ENCODE assay signal across 1 mouse cellular context in genomic region chr3:89340465-89340864, GRCm38 (mm10).
A peak's percentile ranks its signal among the peaks of the same experiment; 100 is the strongest.
TF ChIP-seq lines count a peak whose summit lies in the region.

No protein-coding gene starts in this region.

TF ChIP-seq in CH12.LX, 34 proteins besides CTCF, POLR2A, EP300 and RAD21:
- peak; percentile 42; the same call in 1 of the 2 replicates for TF ChIP-seq IRF4 (IDR thresholded peaks at IDR 0.05; ENCODE audit: low read depth, low read length)
- no peak for TF ChIP-seq ETS1 (conservative IDR thresholded peaks at IDR 0.05; ENCODE audit: low read depth, low read length)
- no peak for TF ChIP-seq CHD1 (IDR thresholded peaks at IDR 0.05; ENCODE audit: low read depth, low read length)
- peak; percentile 88 for TF ChIP-seq NRF1 (IDR thresholded peaks at IDR 0.05; ENCODE audit: low read depth, low read length)
- TF ChIP-seq MAX (IDR thresholded peaks at IDR 0.05; ENCODE audit: low read length), result no peak
- no peak for TF ChIP-seq UBTF (IDR thresholded peaks at IDR 0.05; ENCODE audit: low read depth, low read length)
- peak; percentile 66 for TF ChIP-seq ZC3H11A (IDR thresholded peaks at IDR 0.05; ENCODE audit: low read depth, low read length)
- TF ChIP-seq ELF1 (IDR thresholded peaks at IDR 0.05; ENCODE audit: low read depth, low read length), result 0 out of 2 replicates have a peak, but pooled peaks have one; percentile 12
- TF ChIP-seq SMC3 (IDR thresholded peaks at IDR 0.05; ENCODE audit: low read depth, low read length), result peak; percentile 91
- TF ChIP-seq PAX5 (IDR thresholded peaks at IDR 0.05; ENCODE audit: low read length), result no peak
- peak; percentile 26; the same call in 1 of the 2 replicates for TF ChIP-seq CHD2 (IDR thresholded peaks at IDR 0.05; ENCODE audit: low read length)
- no peak for TF ChIP-seq USF1 (IDR thresholded peaks at IDR 0.05; ENCODE audit: low read depth, low read length)
- no peak for TF ChIP-seq MAZ (IDR thresholded peaks at IDR 0.05; ENCODE audit: low read depth, low read length)
- no peak for TF ChIP-seq POLR2AphosphoS2 (IDR thresholded peaks at IDR 0.05; ENCODE audit: low read depth, low read length)
- no peak for TF ChIP-seq RCOR1 (conservative IDR thresholded peaks at IDR 0.05; ENCODE audit: low read depth, low read length)
